Mouse (Mus musculus) lung, adult 2 months (tissue): ENCODE data around the gene Ldah.

Experiments used
- CTCF ChIP-seq: fragments of 200-500 bp; IDR thresholded peaks from 2 replicates; pipeline ENCODE4 v1.5.1; 2011; ENCODE audit warnings: mild to moderate bottlenecking, low read length, control low read depth; ENCODE audit not compliant: insufficient read depth
- POLR2A ChIP-seq: fragments of 200-500 bp; IDR thresholded peaks from 2 replicates; pipeline ENCODE4 v1.6.1; 2011; ENCODE audit warnings: low read depth, mild to moderate bottlenecking, control low read depth, low read length, borderline replicate concordance; ENCODE audit errors: extremely low read depth

GRCm38 (mm10) chr12:8332174-8332542, 124.3 kb downstream of the Ldah start:
- no peak for TF ChIP-seq POLR2A
- TF ChIP-seq CTCF, result no peak
